Mouse (Mus musculus) erythroblast, embryonic 14.5 days (primary cell): ENCODE results near the gene Gm10972. TPM values are rescaled to one million over a fixed set of nuclear protein-coding genes. Genes with fewer than 3 reads are reported as not detected.
"Not testable (repeated sequence)": the region's sequence is repeated elsewhere in the genome, so short reads cannot be mapped to it uniquely, and the experiment has no call there.

Experiments used
- H3K27me3 ChIP-seq: 2 replicates; pipeline ENCODE4 v1.6.1; 2012; ENCODE audit warnings: inconsistent platforms; ENCODE audit not compliant: control insufficient read depth
- H3K36me3 ChIP-seq: 2 replicates; pipeline ENCODE4 v1.6.1; 2012; ENCODE audit warnings: mild to moderate bottlenecking, inconsistent platforms; ENCODE audit not compliant: control insufficient read depth
- H3K4me1 ChIP-seq: 2 replicates; pipeline ENCODE4 v1.6.1; 2012; ENCODE audit warnings: inconsistent platforms; ENCODE audit not compliant: control insufficient read depth
- H3K4me3 ChIP-seq: replicated peaks from 2 replicates; pipeline ENCODE3; 2012; ENCODE audit warnings: moderate library complexity, mild to moderate bottlenecking, inconsistent platforms
- H3K9me3 ChIP-seq: 2 replicates; pipeline ENCODE4 v1.6.1; 2012; ENCODE audit warnings: low read length, inconsistent platforms, mixed read lengths; ENCODE audit not compliant: control insufficient read depth
- GATA1 ChIP-seq: IDR thresholded peaks from 2 replicates; pipeline ENCODE4 v1.6.1; 2012; ENCODE audit warnings: low read length, inconsistent platforms, mixed read lengths
- TAL1 ChIP-seq: IDR thresholded peaks from 3 replicates; pipeline ENCODE4 v1.6.1; 2012; ENCODE audit warnings: low read length, inconsistent platforms, mixed read lengths
- polyA plus RNA-seq: library from polyadenylated mRNA; stranded (reverse); fragments of >175 nt; gene quantifications from 2 replicates; pipeline ENCODE4 v1.2.3, GENCODE M21; 2012

Gm10972 gene
- not detected in 2 replicates for polyA plus RNA-seq

- not testable (repeated sequence) for H3K9me3 ChIP-seq, H3K27me3 ChIP-seq, H3K36me3 ChIP-seq, H3K4me3 ChIP-seq, H3K4me1 ChIP-seq
These were observed at the start of gene Gm10972 for GRCm38 (mm10) chr3:94642495-94643162. Gm10972 (plus strand) TSS chr3:94643112.

GRCm38 (mm10) chr3:94595871-94596287 lies 47.0 kb upstream of the Gm10972 start:
- Histone ChIP-seq H3K36me3 (no peaks in the 10 kb centered on the region), H3K4me3 (no peak overlapping the region), H3K9me3 (peaks cover 7% of the 10 kb centered on the region), H3K4me1 (no peaks in the 10 kb centered on the region; the same call in 1 of the 2 replicates), H3K27me3 (no peaks in the 10 kb centered on the region)
- TF ChIP-seq TAL1 (no peak), GATA1 (no peak)

GRCm38 (mm10) chr3:94597224-94597779 lies 45.6 kb upstream of the Gm10972 start:
- Histone ChIP-seq H3K9me3 (peaks cover 7% of the 10 kb centered on the region), H3K27me3 (no peaks in the 10 kb centered on the region), H3K4me3 (no peak overlapping the region), H3K36me3 (no peaks in the 10 kb centered on the region), H3K4me1 (no peaks in the 10 kb centered on the region; the same call in 1 of the 2 replicates)
- TF ChIP-seq TAL1 (no peak), GATA1 (no peak)

GRCm38 (mm10) chr3:94601959-94602358 lies 41.0 kb upstream of the Gm10972 start:
- Histone ChIP-seq H3K4me1 (no peaks in the 10 kb centered on the region), H3K27me3 (no peaks in the 10 kb centered on the region), H3K36me3 (no peaks in the 10 kb centered on the region), H3K9me3 (no peaks in the 10 kb centered on the region; the same call in 1 of the 2 replicates), H3K4me3 (no peak overlapping the region)
- no peak for TF ChIP-seq TAL1
- no peak for TF ChIP-seq GATA1

GRCm38 (mm10) chr3:94609621-94610020 lies 33.3 kb upstream of the Gm10972 start:
- TF ChIP-seq TAL1 (no peak), GATA1 (no peak)
- Histone ChIP-seq H3K27me3 (no peaks in the 10 kb centered on the region), H3K9me3 (no peaks in the 10 kb centered on the region; the same call in 1 of the 2 replicates), H3K4me1 (peaks cover 8% of the 10 kb centered on the region), H3K36me3 (peaks cover 9% of the 10 kb centered on the region), H3K4me3 (no peak overlapping the region)

GRCm38 (mm10) chr3:94610581-94610980 lies 32.3 kb upstream of the Gm10972 start:
- no peak for TF ChIP-seq TAL1
- no peak for TF ChIP-seq GATA1

GRCm38 (mm10) chr3:94611343-94611742 lies 31.6 kb upstream of the Gm10972 start:
- TF ChIP-seq TAL1 (no peak), GATA1 (no peak)
- no peaks in the 10 kb centered on the region; the same call in 1 of the 2 replicates for H3K9me3 ChIP-seq
- H3K4me3 ChIP-seq: no peak overlapping the region

More at GRCm38 (mm10) chr3:94610581-94610980, 32.3 kb upstream of the Gm10972 start:
- Histone ChIP-seq H3K4me3 (no peak overlapping the region), H3K9me3 (no peaks in the 10 kb centered on the region; the same call in 1 of the 2 replicates), H3K36me3 (peaks cover 14% of the 10 kb centered on the region), H3K27me3 (no peaks in the 10 kb centered on the region), H3K4me1 (peaks cover 8% of the 10 kb centered on the region)

GRCm38 (mm10) chr3:94611834-94612233 lies 31.1 kb upstream of the Gm10972 start:
- Histone ChIP-seq H3K36me3 (peaks cover 22% of the 10 kb centered on the region), H3K27me3 (no peaks in the 10 kb centered on the region), H3K4me3 (no peak overlapping the region), H3K9me3 (no peaks in the 10 kb centered on the region; the same call in 1 of the 2 replicates), H3K4me1 (peaks cover 12% of the 10 kb centered on the region)
- no peak for TF ChIP-seq TAL1
- no peak for TF ChIP-seq GATA1

More at GRCm38 (mm10) chr3:94611343-94611742, 31.6 kb upstream of the Gm10972 start:
- peaks cover 8% of the 10 kb centered on the region for H3K4me1 ChIP-seq
- peaks cover 20% of the 10 kb centered on the region for H3K36me3 ChIP-seq
- H3K27me3 ChIP-seq: no peaks in the 10 kb centered on the region

- peaks cover 22% of the 10 kb centered on the region for H3K36me3 ChIP-seq
- no peak for TF ChIP-seq TAL1
- TF ChIP-seq GATA1: no peak
- peaks cover 13% of the 10 kb centered on the region for H3K4me1 ChIP-seq
These were observed 30.6 kb upstream of the Gm10972 start for GRCm38 (mm10) chr3:94612274-94612673.

More at GRCm38 (mm10) chr3:94612274-94612673, 30.6 kb upstream of the Gm10972 start:
- no peak overlapping the region for H3K4me3 ChIP-seq
- H3K27me3 ChIP-seq: no peaks in the 10 kb centered on the region
- no peaks in the 10 kb centered on the region for H3K9me3 ChIP-seq
